Mouse (Mus musculus): ENCODE data around the gene Nanog.
"Not testable (repeated sequence)": the region's sequence is repeated elsewhere in the genome, so short reads cannot be mapped to it uniquely, and the experiment has no call there.

Gene Nanog

DNA sequence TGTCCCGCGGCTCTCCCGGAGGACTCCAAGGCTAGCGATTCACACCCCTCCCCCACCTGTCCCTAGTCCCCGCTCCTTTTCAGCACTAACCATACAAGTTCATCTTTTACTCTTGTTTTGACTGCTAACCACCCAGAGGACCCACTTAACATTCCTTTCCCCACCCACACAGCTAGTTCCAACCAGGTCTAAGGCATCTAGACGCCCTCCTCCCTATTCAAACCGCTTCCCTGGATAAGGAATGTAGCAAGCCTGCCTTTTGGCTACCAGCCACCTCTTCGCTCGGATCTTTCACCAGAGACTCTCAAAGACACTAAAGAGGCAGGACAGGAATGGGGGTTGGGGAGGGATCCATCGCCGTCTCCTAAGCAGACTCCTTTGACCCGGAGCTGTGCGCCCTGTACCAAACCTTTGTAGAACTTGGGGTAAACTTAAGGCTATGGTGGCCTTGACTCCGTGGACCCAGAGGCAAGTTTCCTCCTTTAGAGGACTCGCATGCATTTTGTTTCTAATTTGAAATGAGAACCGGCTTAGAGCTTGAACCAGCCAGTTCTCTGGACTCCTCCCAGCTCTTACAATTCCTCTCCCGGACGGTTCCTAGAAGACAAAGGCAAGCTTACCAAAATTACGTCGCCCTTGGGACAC is 4.7 kb upstream of the Nanog start:
- no peak for DNase-seq (ENCODE audit: low spot score in 2 of 2)

DNA sequence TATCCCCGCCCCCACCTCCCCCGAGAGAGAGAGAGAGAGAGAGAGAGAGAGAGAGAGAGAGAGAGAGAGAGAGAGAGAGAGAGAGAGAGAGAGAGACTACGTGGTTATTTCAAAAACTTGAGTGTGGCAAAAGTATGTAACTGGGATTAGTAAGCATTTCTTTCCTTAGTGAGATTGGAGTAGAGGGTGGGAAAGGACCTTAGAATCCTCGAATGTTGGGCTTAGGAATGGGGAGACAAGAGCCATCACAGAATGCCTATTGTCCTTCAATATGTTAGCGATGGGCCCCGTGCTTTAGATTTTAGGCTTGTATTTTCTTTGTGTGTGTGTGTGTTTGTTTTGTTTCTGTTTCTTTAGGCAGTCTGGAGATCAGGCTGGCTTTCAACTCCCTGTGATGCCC is 4.0 kb upstream of the Nanog start:
- DNase-seq (ENCODE audit: low spot score in 2 of 2) = no peak

DNA sequence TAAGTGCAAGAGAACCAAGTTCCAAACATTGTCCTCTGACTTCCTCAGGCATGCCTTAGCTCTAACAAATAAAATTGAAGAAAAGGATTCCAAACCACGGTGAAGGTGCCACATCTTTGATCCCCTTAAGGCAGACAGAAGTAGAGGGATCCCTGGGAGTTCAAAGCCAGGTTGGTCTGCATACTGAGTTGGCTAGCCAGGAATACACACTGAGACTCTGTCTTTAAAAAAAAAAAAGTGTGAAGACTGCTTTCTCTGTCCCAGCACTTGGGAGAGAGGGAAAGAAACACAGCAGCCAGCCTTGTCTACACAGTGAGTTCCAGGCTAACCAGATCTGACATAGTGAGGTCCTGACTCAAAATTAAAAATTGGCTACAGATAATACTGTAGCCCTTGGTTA is 3.6 kb upstream of the Nanog start:
- DNase-seq (ENCODE audit: low spot score in 2 of 2) = no peak

DNA sequence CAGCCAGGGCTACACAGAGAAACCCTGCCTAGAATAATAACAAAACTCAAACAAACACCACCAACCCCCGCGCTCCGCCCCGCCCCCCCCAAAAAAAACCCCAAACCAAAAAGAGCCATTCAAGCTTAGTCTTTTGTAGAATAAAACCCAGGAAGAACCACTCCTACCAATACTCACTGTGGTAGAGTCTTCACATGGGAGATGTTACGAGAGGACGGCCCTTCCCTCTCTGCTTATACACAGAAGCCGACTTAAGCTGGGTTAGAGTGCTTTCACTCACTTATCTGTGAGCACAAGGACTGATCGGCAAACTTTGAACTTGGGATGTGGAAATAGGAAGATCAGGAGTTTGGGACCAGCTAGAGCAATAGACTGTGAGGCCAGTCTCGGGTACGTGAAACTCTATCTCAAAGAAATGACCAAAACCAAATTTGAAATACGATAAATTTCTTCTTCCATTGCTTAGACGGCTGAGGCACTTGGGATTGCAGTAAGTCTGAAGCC is 900 bp upstream of the Nanog start:
- DNase-seq (ENCODE audit: low spot score in 2 of 2) = no peak

DNA sequence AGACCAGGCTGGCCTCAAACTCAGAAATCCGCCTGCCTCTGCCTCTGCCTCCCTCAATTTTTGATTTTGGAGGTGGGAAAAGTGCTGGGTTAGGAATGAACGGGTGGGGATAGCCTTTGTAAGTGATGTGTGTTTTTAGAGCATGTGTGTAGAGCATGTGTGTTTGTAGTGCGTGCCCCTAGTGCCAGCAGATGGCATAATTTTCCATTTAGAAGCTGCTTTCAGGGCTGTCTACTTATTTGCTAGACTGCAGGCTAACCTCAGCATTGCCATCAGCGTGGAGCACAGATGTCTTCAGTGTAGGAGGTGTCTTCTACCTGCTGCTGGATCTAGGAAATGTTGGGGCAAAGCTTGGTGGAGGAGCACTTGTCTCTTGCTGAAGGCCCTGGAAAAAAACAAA is 1.5 kb downstream of the Nanog start:
- DNase-seq (ENCODE audit: low spot score in 2 of 2) = no peak

DNA sequence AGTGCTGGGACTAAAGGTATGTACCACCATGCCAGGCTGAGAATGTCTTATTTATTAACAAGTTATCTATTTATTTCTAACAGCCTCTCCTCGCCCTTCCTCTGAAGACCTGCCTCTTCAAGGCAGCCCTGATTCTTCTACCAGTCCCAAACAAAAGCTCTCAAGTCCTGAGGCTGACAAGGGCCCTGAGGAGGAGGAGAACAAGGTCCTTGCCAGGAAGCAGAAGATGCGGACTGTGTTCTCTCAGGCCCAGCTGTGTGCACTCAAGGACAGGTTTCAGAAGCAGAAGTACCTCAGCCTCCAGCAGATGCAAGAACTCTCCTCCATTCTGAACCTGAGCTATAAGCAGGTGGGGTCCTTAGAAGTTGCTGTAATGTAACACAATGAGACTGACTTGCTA is 4.2 kb downstream of the Nanog start:
- no peak for DNase-seq (ENCODE audit: low spot score in 2 of 2)

DNA sequence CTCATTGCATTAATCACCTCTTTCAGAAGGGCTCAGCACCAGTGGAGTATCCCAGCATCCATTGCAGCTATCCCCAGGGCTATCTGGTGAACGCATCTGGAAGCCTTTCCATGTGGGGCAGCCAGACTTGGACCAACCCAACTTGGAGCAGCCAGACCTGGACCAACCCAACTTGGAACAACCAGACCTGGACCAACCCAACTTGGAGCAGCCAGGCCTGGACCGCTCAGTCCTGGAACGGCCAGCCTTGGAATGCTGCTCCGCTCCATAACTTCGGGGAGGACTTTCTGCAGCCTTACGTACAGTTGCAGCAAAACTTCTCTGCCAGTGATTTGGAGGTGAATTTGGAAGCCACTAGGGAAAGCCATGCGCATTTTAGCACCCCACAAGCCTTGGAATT is 5.8 kb downstream of the Nanog start:
- DNase-seq (ENCODE audit: low spot score in 2 of 2) = not testable (repeated sequence)

DNA sequence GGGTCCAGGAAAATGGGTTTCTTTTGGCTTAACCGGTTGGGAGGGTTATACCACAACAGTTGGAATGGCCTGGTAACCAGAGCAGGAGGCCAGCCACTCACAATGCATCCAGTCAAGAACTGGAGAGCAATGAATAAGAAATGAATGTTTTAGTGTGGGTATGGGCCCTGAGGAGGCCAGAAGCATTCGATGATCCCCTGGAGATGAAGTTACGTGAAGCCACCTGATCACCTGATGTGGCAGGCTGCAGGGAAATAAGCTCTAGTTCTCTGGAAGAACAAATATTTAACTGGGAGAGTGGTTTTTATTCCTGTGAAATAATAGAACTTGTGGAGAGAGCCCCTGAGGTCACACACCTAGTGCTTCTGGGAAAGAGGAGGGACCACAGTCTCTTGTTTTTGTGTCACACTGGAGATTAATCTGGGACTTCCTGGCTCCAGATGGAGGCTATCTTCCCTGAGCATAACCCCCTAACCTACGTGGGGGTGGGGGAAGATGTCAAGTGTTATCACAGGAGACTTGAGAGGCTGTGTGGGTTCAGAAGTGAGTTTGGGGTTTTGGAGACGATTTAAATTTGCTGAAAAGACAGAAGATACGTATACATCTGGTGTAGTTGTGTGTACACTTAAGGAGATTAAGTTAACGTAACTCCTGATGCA is 7.5 kb downstream of the Nanog start:
- DNase-seq (ENCODE audit: low spot score in 2 of 2) = no peak

DNA sequence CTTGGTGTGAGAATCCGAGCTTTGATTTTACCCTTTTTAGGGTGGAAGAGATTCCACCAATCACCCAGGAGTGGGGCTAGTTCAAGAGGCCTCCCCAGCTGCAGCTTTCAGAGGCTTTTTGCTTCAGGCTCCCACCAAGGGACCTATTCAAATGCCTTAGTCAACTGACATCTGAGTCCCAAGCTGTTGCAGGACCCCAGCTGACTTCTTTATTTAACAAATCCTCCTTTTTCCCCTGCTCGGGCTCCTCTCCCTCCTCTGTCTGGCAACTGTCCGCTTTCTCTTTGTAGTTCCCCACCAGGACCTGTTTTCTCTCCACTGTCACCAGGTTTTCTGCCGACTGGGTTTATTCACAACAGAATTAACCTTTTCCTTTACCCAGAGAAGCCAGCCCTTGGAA is 8.6 kb downstream of the Nanog start:
- DNase-seq (ENCODE audit: low spot score in 2 of 2) = no peak

DNA sequence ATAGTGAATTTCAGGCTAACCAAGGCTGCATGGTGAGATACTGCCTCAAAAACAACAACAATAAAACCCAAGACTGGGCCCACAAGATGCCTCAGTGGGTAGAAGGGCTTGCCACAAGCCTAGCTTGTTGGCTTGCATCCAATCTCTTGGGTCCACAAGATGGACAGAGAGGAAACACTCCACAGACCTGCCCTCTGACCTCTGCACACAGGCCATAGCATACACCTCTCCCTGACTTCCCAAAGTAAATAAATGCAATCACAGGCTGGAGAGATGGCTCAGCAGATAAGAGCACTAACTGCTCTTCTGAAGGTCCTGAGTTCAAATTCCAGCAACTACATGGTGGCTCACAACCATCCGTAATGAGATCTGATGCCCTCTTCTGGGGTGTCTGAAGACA is 10.9 kb downstream of the Nanog start:
- DNase-seq (ENCODE audit: low spot score in 2 of 2) = not testable (repeated sequence)

DNA sequence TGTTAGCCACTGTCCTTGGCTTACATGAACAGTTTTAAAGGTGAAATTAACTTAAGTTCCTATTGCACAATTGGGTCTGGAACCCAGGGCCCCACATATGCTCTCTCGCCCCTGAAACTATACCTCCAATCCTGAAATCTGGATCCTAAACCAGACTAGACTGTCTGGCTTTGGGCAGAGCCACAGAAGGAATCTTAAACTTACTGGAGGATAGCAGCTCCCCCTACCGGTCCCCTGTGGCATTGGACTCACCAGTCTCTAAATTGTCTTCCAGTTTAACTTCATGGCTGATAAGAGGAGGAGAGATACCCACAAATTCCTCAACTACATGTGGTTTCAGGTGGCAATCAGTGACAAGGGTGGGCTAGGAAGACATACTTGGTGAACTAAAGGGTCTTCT is 12.7 kb downstream of the Nanog start:
- DNase-seq (ENCODE audit: low spot score in 2 of 2) = peak; percentile 22 to 71

DNA sequence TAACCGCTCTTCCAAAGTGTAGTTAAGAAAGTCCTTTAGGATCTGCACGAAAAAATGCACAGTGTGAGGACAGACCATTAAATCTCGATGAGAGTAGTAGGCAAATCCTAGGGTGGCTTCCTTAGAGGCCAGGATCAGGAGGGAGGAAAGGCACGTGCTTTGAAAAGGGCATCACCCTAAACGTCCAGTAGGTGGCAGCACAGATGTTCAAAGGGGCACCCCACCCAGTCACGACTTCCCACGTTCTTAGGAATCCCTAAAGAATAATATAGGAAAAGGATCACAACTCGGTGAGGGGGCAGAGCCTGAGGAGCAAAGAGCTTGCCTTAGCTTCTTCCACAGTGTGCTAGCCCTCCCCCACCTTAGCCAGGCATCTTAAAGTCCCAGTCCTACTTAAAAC is 32.7 kb downstream of the Nanog start:
- DNase-seq (ENCODE audit: low spot score in 2 of 2) = peak; percentile 41 to 71

DNA sequence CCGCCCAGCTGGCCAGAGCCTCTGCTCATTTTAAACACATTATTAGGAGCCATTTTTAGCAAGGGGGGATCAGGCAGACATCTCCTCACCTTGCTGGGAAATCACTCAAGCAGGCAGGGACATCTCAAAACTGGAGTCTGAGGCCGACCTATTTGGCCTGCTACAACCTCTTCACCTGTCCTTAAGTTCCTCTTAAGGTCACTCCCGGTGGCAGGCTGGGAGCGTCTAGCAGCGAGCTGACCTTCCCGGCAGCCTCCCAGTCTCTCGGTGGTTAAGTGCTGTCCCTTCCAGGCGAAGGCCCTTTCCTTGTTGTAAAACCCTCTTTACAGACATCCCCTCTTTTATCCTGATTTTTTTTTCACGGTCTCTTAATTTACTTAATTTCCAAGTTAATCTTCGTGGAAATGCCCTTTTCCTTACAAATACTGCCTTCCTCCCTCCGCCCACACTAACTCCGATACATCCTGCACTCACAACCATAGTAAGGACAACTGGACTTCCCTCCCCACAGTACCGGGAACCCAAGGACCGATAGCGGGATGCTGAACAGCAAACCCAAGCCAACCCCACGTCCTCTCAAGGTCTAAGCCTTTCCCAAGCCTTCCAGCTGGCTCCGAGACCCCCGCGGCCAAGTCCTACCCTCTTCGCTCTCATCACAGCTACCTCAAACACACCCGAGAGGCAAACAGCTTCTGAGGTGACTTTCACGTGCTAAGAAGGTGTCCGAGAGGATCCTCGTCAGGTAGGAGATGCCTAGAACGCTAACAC is 34.4 kb downstream of the Nanog start:
- DNase-seq (ENCODE audit: low spot score in 2 of 2) = no peak

DNA sequence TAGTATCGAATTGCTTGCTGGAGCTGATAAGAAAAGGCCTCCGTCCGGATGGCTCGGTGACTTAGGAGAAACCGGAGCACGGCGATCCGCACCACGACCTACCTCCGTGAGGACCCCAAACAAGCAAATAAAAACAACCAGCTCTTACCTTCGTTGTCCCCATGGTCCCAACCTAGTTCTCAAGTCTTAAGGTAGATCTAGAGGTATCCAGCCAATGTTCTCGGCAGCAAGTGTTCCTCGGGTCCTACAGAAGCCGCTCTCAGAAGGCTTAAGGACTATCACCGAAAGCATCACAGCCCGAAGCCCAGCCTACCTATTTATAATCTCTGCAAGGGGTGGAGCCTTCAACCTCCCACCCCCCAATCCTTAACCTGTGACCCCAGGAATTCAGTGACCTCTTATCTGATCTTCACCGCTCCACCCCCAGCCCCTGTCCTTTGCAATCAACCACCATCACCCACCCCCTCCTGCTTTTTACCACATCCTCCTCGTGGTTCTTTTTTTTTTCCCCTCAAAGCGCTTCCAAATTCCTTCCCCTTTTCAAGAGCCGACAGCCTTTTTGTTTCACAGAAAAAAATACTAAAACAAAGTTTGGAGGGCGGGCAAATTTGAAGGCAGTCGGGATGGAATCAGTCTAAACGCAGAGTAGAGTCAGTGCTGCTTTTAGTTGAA is 35.1 kb downstream of the Nanog start:
- DNase-seq (ENCODE audit: low spot score in 2 of 2) = peak in 1 of 2 experiments; percentile 43

DNA sequence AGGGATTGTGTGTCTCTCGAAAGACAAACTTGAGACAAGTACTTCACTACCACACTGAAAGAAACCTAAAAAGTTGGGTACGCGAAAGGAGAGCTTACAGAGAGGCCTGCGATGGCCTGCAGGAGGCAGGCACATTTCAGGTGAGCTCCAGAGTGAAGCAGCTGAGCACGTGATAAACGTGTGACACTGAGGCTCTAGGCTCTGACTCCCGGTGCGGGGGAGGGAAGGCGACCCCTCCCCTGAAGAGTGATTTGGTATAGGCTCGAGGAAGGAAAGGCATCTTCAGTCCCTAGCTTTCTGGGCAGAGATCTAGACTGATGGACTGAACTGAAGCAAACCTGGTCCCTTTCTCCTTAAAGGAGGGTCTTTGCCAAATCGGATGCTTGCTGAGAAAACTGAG is 36.1 kb downstream of the Nanog start:
- DNase-seq (ENCODE audit: low spot score in 2 of 2) = no peak

DNA sequence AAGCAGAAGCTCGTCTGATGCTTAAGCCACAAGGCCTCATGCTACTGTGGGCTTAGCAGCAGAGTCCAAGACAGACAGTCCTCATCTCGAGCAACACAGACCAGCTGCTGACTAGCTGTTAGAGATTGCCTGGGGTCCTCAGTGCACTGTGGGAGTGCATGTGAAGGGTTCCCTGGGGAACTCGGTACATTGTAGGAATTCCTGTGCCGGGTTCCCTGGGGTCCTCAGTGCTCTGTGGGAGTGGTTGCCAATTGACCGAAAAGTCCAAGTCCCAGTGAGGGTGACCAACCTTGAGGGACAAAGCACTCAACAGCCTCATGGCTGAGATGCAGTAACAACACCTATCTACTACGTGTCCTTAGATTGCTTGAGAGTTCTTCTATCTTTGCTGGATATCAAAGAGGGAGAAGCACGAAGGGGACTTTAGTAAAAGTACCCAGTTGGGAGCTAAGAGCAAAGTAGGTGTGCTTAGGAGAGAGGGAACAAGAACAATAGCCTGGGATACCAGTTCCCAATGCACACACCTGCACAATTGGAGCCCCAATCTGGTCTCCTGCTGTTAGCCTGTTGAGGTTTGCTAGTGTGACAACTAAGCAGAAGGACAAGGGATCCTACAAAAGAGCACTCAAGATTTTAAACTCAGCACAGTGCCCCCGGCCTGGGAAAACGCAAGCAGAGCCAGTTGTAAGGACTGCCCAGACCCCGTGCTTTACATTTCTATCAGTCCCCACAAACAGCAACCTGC is 37.4 kb downstream of the Nanog start:
- DNase-seq (ENCODE audit: low spot score in 2 of 2) = no peak

DNA sequence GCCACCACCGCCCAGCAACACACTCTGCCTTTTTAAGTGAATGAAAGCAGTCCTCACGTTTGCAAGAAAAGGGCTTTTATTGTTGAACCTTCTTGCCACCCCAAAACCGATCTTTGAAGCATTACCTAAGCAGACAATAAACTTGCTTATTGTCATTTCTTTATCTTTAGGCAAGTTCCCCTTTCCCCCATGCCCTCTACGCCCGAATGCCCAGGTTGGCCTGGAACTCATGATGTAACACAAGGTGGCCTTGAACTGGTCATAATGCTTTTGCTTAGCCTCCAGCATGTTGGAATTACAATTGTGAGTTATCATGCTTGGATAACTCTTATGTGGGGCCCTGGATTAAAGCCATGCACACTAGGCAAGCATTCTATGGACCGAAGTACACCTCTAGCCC is 43.3 kb downstream of the Nanog start:
- no peak for DNase-seq (ENCODE audit: low spot score in 2 of 2)

DNA sequence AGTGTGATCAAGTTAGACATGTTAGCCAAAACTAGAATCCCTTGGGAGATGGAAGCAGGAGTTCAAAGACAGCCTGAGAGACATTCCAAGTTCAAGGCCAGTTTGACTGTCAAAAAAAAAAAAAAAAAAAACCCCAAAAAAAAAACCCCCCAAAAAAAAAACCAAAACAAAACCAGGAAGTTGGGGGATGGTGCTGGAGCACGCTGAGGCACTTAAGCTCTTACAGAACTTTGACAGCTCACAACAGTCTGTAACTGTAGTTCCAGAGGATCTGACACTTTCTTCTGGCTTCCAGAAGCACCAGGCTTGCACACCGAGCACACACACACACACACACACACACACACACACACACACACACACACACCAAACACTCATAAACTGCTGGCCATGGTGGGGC is 48.6 kb downstream of the Nanog start:
- DNase-seq (ENCODE audit: low spot score in 2 of 2) = no peak

DNA sequence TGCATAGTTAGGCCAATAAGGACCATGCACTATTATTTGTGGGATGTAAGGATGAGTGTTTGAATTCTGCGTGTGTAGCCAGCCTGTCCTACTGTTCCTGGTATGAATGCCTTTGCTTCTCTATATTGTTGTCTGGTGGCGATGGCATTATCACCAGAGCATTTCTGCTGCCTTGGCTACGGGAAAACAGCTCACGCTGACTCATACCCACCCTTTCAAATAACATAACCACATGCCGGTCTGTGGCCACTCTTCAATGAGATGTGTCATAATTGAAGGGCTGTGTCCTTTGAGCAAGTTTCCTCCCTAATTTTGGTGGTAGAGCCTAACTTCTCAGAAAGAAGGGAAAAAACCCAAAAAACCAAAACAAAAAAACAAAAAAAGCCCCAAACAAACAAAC is 51.4 kb downstream of the Nanog start:
- DNase-seq (ENCODE audit: low spot score in 2 of 2) = no peak

DNA sequence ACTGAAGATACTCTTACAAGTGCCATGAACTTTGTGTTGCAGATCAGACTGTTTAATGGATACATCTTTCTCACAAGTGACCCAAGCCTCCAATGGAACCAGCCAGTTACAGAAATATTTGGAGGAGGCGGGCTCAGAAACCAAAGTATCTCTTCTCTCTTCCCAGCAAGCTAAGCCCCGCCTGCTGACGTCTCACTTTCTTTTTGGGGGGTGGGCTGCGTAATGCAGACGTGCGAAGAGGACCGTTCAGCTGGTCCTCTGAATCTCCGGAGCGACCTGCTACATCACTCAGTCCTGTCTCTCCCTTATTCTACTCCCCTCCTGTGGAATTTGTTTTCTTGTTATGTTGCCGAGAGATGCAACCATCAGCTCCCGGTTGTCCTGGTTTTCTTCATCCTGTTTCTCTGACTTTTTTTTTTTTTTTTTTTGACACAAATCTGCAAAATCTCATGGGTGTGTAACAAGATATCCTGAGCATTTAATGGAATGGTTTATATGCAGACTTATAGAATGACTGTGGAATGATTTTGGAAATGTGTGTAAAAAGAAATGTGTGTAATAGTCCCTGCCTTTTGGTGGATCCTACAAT is 53.8 kb downstream of the Nanog start:
- peak in 1 of 2 experiments; percentile 52 for DNase-seq (ENCODE audit: low spot score in 2 of 2)

DNA sequence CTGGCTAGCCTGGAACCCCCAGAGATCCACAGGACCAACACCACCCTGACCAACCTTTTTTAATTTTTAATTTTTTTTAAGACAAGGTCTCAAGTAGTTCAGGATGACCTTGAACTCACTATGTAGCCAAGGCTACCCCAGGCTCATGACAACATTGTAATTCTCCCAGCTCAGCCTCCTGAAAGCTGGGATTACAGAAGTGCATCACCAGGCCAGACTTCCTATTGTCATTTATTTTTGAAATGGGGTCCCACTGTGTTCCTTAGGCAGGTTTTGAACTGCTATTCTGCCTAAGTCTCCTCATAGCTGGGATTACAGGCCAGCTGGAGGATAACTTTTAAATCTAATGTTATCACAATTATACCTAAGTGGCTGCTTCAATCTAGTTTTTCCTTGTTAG is 54.6 kb downstream of the Nanog start:
- no peak for DNase-seq (ENCODE audit: low spot score in 2 of 2)
